Mouse (Mus musculus) cerebellum, postnatal 36 days (tissue): ENCODE measurements around the gene Trappc3.
A peak's percentile ranks its signal among the peaks of the same experiment; 100 is the strongest.

Experiments
- DNase-seq, 2 experiments: peaks; one replicate each; pipeline ENCODE4 v3.0.0; 2021 to 2022; ENCODE audit warnings: mixed read lengths in 2 of 2

Gene Trappc3

DNA sequence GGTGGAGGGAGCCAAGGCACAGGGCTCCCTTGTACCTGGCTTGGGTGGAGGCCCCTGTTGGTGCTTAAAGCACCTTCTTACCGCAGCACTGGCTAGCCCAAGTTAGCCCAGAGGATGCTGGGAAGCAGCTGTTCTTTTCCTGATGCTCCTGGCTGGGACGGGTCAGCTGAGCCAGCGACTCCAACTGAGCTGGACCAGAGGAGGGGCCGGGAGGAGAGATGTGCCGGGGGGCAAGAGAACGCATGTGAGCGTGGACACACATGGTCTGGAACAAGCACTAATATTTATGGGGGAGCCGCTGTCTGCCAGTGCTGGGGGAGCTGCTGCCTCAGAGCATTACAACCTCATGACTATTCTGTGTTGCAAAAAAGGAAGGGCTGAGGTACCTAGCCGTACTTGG lies 16.8 kb downstream of the Trappc3 start:
- DNase-seq, result no peak

DNA sequence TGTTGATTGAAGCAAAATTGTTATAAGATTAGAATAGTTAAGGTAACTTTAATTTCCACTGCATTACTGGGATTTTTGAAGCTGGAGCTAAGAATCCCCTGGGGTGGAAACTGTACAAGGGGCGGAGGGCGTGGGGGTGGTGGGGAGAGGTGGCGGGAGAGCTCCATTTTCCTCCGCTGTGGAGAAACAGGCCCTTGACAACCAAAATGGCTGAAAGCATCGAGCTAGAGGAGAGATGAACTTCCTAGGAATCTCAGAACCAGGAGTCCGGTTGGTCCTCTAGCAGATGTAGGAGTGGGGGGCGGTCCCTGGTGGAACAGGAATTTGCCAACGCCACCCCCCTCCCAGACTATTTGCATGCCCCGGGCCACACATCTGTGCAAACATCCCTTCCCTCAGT lies 19.6 kb downstream of the Trappc3 start:
- DNase-seq, result no peak

DNA sequence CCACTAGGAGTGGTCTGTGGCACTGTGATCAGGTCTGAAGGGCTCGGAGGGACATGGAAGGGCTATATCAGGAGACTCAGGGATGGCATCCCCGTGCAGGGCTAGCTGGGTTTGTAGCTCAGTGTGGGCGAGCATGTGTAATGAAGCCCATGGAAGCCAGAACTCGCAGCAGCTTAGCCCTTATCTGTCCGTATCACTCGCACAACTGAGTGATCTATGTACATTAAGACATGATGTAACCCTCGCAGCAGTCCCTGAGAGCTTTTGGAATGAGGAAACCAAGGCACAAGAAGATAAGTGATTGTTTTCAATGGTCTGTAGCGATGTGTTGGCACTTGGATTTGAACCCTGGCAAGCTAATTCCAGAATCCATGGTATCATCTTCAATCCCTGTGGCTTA lies 21.5 kb downstream of the Trappc3 start:
- no peak for DNase-seq

DNA sequence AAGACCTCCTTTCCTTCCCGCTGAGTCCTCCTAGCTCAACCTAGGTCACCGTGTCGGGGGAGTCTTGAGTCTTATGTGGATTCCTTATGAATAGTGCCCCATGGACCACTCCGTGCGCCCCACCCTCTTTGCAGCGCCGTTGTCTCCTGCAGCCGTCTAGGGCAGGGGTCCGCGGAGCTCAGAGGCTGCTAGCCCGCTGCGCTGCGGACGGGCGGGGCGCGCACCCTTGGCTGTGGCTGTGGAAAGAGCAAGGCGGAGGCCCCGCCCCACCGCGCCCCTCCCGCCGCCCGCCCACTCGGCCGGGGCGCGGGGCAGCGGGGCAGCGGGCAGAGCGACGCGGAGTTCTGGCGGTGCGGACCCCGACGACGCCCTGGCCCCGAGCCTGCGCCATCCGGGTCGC lies 24.4 kb downstream of the Trappc3 start, which contains the start of gene Col8a2:
TSS of gene Col8a2 (plus strand) at position 302 of the 400 bp plus-strand sequence.
- no peak for DNase-seq

DNA sequence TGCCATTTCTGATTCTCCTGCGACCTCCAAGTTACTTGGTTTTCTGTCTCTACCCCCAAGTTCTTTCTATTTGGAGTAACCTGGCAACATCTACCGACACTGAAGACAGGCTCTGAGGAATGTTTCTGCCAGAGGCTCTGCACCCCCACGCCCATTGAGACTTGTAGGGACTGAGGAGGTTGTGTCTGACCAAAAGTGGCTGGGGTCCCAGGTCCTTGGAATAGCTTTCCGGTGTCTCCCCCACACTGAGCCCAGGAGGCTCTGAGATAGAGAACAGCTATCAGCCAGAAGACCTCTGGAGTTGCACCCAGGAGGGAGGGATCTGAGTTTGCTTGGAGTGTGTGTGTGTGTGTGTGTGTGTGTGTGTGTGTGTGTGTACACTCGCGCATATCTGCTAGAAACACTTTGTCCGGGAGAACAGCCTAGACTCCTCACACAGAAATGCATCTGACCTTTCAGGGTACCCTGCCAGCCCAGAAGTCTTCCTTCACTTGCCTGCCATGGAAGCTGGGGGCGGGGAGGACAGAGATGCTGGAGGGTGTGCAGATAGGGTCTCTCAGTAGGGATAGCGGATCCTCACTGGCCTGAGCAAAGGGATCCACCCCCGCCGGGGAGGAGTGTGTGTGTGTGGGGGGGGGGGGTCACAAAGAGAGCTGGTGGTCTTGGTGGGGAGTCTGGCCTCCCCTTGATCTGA lies 25.3 kb downstream of the Trappc3 start:
- DNase-seq, result no peak

DNA sequence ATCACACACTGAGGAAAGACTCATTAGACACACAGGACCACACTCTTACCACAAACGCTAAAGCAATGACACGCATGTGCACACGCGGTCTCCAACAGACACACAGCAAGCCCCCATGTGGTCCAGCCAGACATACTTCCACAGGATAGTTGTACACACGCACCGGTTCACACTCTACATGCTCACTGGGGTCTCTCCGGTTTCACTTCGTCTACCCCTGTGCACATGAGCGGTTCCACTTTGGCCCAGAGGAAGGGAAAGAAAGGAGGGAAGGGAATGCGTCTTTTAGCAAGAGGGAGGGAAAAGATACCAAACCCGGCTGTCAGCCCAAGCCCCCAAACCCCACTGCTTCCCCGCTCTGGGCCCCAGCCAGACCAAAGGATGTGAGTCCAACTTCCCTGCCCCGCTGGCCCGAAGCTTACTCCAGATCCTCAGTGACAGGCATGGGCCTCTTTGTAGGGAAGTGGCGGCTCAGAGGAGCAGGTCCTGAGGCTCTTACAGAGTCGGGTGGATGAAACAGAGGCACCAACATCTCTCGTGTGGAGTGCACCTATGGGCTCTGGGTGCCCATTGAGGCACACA lies 26.1 kb downstream of the Trappc3 start:
- DNase-seq, result no peak

DNA sequence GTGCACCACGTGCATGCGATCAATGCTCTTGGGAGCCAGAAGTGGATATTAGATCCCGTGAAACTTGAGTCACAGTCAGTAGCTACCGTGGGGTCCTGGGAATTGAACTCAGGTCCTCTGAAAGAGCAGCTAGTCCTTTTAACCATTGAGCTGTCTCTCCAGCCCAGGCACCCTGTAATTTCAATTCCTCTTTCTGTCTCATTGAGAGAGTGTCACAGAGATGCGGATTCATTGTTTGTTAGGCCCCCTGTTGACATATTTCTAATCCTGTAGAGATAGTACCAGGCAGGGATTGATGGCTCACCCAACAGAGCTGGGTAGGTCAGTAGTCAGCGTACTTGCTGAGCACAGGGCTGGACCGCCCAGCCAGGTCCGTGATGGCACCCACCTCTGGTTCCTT lies 28.2 kb downstream of the Trappc3 start:
- DNase-seq, result no peak

DNA sequence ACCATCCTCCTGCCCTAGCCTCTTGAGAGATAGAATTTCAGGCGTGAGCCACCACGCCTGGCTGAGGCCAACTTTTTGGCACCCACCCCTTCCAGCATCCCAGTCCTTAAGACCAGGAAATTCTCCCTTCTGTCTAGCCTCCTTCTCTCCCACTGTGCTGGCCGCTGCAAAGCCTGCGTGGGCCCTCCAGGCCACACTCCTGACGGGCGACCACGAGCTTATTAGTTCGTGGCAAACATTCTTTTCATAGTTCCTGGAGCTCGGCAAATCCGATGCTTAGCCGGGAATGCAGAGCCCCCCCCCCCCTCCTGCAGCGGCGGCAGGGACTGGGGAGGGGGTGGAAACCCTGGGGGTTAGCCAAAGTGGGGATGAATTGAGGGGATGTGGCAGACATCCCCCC lies 29.1 kb downstream of the Trappc3 start:
- no peak for DNase-seq

DNA sequence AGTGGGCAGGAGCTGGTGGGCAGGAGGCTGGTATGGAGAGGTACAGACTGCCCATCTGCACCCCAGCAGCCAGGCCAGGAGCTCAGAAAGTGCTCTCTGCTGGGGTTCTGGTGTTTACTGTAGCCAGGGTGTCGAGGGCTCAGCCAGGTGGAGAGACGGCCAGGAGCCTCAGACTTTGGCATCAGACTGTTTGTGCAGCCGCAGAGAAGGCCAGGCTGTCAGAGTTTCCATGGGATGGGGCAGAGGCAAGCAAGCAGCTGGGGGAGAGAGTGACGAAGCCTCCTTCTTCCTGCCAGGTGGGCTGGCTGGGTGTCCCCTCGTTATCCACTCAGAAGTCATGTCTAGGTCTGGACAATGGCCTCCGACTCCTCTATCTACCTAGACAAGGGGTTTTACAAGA lies 33.0 kb downstream of the Trappc3 start:
- DNase-seq, result no peak

DNA sequence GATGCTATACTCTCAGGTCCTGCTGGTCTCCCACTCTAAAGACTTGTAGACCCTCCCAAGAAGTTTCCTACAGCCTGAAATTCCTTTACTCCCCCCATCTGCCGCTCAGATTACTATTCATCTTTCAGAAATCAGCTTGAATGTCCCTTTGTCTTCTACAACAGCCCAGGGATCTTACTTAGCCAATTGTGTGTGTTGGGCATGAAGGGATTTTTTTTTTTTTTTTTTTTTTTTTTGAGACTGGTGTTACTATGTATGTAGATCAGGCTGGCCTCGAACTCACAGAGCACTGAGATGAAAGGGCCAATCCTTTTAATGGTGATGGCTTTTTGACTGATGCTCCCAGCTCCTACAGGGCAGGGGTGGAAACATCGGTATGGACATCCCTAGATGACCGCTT lies 33.8 kb downstream of the Trappc3 start:
- DNase-seq, result no peak

DNA sequence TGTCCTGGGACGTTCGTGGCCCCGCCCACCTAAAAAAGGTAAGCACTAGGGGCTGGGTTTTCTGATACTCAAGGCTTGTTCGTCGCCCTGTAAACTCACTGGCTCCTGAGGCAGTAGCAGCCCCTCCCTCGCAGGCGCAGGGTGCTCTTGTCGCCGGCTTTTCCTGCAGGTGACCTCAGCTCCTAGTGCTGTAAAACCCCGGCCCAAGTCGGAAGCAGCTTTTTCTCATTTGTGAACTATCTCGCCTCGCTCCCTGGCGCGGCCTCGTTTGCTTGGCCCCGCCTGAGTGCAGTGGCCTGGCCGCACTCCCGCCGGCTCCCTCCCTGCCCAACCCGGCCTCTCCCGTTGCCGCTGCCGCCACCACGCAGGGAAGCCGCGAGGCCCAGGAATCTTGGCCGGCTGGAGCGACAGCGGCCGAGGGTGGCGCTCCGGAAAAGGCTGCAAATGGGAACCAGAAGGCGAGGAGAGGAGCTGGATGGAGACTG lies 34.5 kb downstream of the Trappc3 start:
- peak; percentile 64 to 74 for DNase-seq

DNA sequence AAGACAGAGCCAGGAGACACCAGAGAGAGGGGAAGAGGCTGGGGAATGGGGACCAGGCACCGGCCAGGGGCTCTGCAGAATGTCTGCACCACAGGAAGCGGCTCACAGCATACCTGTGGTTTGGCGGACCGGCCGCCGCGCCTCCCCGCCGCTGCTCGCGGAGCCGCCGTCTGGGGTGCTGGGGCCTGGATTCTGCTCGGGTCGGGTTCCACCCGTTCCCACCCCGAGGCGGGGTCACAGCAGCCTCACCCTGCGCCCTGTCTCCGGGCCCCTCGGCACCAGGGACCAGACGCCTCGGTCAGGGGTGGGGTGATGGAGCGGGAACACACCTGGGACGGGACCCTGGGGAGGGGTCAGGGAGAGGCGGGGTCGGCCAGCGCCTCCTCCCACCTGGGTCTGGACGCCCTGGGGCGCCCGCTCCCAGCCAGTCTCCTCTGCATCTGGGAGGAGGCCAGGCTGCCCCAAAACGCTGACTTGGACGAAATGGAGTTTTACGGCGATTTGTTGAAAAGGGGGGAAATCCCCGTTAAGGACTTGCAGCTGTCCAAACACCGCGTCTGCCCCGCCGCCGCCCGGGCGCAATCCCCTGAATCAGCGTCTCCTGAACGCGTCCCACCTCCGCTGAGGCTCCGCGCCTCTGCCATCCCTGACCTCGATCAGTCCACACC lies 38.9 kb downstream of the Trappc3 start:
- no peak for DNase-seq

DNA sequence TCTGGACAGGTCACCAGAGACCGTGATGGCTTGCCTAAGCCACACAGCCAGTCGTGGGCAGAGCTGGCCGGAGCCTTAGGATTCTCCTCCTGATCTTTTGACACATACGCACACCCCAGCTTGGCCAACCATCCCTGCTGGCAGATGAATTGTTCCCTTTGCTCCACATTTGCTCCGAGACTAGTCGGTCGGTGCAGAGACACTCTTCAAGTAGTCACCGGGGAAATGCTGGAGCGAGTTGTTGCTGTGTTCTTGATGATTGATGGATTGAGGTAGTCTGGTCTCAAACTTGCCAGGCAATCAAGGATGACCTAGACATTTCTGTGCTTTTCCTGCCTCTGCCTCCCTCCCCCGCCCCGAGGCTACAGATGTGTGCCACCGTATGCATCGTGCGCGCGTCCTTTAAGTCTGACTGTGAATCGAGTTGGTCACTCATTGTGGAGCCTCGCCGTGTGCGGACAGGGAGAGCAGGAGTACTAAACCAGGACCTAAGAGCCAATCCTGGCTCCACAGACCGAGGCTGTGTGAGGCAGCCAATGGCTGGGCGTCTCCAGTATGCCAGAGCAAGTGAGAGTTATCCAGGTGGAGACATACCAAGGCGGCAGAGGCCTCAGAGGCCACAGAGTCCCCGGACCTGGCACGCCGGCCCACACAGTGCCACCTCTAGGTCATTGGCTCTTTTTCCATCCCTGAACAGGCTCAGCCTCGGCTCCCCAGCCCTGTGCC lies 39.6 kb downstream of the Trappc3 start:
- peak; percentile 45 to 54 for DNase-seq

DNA sequence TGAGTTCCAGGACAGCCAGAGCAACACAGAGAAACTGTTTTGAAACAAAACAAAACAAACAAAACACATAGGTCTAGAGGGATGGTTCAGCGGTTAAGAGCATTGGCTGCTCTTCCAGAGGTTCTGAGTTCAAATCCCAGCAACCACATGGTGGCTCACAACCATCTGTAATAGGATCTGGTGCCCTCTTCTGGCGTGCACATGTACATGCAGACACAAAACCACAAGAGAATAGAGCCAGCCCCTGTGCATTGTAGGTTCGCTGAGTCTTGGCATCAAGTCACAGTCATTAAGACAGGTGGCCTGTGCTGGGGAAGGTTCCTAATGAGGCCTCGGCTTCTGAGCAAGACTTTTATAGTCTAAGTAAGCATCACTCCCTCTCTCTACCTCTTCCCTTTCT lies 41.8 kb downstream of the Trappc3 start:
- no peak for DNase-seq

DNA sequence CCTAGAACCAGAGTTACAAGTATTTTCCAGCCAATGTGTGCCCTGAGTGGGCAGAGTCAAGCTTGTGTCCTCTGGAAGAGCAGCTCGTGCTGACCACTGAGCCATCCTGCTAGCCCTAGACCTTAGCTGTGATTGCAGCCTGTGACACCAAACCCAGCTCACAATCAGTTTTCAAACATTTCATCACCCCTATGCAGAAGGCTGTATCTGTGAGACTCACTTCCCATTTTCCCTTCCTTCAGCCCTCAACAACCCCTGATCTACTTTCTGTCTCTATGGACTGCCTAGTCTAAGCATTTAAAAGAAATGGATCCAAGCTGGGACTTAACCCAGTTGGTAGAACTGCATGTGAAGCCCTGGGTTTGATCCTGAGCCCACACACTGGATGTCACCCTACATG lies 43.3 kb downstream of the Trappc3 start:
- DNase-seq, result no peak

DNA sequence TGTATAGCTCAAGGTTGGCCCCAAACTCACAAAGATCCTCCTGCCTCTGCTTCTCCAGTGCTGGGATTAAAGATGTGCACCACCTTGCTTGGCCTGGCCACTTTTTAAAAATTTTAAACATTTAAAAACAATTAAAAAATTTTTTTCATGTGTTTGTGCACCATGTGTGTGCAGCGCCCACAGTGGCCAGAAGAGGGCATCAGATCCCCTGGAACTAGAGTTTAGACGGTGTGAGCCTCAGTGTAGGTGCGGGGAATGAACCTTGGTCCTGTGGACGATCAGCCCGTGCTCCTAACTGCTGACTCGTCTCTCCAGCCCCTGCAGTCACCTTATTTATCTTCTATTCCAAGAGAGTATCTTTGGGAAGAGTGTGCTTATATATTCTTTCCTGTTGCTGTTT lies 43.9 kb downstream of the Trappc3 start:
- DNase-seq, result no peak

DNA sequence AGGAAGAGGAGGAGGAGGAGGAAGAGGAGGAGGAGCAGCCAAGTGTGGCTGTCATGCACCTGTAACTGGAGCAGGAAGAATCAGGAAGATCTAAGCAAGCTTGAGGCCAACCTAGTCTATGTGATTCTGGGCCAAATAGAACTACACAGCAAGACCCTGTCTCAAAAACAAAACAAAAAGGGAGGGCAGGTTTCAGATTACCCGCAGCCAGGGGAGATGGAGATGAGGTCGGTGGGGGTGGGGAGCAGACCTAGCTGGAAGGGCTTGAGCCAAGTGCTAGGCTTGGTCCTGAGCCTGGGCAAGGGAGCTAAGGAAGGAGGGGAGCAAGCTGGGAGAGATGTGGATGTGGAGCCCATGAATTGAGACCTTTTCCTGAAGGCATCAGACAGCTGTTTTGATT lies 44.7 kb downstream of the Trappc3 start:
- no peak for DNase-seq

DNA sequence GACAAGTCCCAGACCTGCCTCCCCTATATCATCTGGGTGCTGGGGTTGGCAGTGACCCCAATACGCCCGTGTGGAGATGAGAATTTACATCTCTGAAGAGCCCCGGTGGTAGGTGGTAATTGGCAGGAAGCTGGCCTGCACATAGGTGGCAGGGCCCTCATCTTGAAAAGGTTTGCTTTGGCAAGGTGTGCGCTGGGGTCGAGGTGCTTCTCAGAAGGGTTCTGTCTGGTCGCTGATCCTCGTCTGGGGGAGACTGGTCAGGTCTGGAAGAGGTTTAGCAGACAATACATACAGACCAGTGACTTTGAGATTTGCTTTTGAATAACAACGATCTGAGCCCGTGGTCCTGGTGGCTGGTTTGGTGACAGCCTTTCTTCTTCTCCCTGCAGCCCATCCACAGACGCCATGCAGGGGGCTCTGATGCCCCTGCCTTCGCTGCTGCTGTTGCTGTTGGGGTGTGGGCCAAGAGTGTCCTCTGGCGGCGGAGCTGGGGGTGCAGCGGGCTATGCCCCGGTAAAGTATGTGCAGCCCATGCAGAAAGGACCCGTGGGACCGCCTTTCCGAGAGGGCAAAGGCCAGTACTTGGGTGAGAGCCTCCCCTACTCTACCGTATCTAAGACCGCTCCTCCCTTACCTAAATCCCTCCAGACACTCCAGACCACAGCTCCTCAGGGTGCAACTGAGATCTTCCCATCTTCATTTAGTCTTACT lies 47.2 kb downstream of the Trappc3 start:
- DNase-seq, result peak in 1 of 2 experiments; percentile 21

DNA sequence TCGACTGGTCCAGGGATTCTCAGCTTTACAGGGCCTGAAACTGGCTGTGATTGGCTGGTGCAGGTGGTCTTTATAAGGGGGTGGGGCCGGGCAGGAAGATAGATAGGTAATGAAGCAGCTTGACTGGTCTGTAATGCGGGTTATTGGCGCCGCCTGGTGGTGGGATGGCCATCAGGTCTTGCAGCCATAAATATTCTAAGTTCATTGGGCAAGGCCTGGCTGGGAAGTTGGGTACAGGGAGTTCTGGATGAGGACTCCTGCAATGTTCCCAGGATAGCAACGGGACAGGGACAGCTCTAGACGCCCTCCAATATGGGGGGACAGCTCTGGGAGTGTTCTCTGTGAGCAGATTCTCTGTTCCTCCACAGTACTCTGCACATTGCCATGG lies 47.8 kb downstream of the Trappc3 start:
- DNase-seq, result peak; percentile 96 to 98

DNA sequence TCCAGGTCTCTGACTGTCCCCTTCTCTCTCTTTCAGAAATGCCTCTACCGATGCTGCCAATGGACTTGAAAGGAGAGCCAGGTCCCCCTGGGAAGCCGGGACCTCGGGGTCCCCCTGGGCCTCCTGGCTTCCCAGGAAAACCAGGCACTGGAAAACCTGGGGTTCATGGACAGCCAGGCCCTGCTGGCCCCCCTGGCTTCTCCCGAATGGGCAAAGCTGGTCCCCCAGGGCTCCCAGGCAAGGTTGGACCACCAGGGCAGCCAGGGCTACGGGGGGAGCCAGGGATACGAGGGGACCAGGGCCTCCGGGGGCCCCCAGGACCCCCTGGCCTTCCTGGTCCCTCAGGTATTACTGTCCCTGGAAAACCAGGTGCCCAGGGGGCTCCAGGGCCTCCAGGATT lies 48.2 kb downstream of the Trappc3 start:
- DNase-seq, result no peak

DNA sequence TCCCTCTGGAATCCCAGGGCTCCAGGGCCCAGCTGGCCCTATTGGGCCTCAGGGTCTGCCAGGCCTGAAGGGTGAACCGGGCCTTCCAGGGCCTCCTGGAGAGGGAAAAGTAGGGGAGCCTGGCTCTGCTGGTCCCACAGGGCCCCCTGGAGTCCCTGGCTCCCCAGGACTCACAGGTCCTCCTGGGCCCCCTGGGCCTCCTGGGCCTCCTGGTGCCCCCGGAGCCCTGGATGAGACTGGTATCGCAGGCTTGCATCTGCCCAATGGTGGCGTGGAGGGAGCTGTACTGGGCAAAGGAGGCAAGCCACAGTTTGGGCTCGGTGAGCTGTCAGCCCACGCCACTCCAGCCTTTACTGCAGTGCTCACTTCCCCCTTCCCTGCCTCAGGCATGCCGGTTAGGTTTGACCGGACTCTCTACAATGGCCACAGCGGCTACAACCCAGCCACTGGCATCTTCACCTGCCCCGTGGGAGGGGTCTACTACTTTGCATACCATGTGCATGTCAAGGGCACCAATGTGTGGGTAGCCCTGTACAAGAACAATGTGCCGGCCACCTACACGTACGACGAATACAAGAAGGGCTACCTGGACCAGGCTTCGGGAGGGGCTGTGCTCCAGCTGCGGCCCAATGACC lies 49.6 kb downstream of the Trappc3 start:
- DNase-seq, result no peak

DNA sequence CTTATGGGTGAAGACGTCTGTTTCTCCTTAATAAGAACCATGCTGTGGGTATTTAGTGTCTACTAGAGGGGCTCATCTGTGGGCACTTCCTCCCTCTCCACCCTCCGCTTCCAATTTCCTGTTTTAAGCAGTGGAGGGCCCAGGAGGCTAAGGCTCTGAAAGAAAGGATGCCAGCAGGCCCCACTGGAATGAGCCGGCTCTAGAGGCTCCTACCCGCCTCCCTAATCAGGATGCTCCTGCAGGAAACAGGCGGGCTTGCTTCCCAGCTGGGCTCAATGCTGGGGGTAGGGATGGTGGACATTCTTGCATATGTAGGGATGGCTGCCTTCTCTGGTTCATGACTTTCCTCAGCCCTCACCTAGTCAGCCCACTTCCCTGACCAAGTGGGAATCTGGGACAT lies 51.1 kb downstream of the Trappc3 start:
- DNase-seq, result no peak
